41 mouse cellular contexts compared by ENCODE assay signal in the genomic region with DNA sequence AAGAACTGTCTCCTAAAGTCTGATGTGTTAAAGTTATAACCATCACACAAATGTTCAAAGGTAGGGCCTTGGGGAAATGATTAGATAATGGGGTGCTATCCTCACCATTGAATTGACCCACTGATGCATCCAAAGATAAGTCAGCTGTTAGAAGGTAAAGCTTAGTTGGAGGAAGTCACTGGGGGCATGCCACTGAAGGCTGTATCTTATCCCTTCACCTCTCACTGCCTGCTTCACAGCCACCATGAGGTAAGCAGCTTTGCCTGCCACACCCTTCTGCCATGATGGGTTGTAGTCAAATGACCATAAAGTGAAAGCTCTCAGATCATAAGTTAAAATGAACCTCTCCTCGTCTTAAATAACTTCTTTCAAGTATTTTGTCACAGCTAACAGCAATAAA. TPM values are rescaled to one million over a fixed set of nuclear protein-coding genes. Genes with fewer than 3 reads are reported as not detected.
"Had no signal": no experiment of that assay in that cellular context is flagged by ENCODE, and none has a peak within 500 bp of the region (broad histone marks: within the 10 kb centered on the region; RNA-seq: fewer than 3 reads in every experiment).

No protein-coding gene starts in this region.

- H3K4me1 ChIP-seq: limb, embryonic 10.5 days; limb, embryonic 12.5 days; limb, embryonic 13.5 days; limb, embryonic 15.5 days; liver, embryonic 12.5 days; liver, embryonic 13.5 days; liver, embryonic 15.5 days; lung, embryonic 15.5 days; megakaryocyte, embryonic 14.5 days; midbrain, embryonic 10.5 days; midbrain, embryonic 12.5 days; midbrain, embryonic 13.5 days; midbrain, embryonic 15.5 days; neural tube, embryonic 12.5 days had no signal

- H3K9me3 ChIP-seq: limb, embryonic 10.5 days; limb, embryonic 12.5 days; limb, embryonic 13.5 days; limb, embryonic 15.5 days; liver, embryonic 12.5 days; liver, embryonic 13.5 days; liver, embryonic 15.5 days; lung, embryonic 15.5 days; megakaryocyte, embryonic 14.5 days; midbrain, embryonic 10.5 days; midbrain, embryonic 12.5 days; midbrain, embryonic 13.5 days; midbrain, embryonic 15.5 days; neural tube, embryonic 12.5 days had no signal

- H3K4me3 ChIP-seq: limb, embryonic 10.5 days; limb, embryonic 12.5 days; limb, embryonic 13.5 days; limb, embryonic 15.5 days; liver, embryonic 12.5 days; liver, embryonic 13.5 days; liver, embryonic 15.5 days; lung, embryonic 15.5 days; megakaryocyte, embryonic 14.5 days; midbrain, embryonic 10.5 days; midbrain, embryonic 12.5 days; midbrain, embryonic 13.5 days; midbrain, embryonic 15.5 days; neural tube, embryonic 12.5 days had no signal

- H3K27me3 ChIP-seq: limb, embryonic 12.5 days; limb, embryonic 13.5 days; limb, embryonic 15.5 days; liver, embryonic 12.5 days; liver, embryonic 13.5 days; liver, embryonic 15.5 days; lung, embryonic 15.5 days; megakaryocyte, embryonic 14.5 days; midbrain, embryonic 12.5 days; midbrain, embryonic 13.5 days; midbrain, embryonic 15.5 days; neural tube, embryonic 12.5 days had no signal

- H3K36me3 ChIP-seq: limb, embryonic 10.5 days; limb, embryonic 12.5 days; limb, embryonic 13.5 days; limb, embryonic 15.5 days; liver, embryonic 12.5 days; liver, embryonic 13.5 days; liver, embryonic 15.5 days; lung, embryonic 15.5 days; midbrain, embryonic 10.5 days; midbrain, embryonic 12.5 days; midbrain, embryonic 13.5 days; midbrain, embryonic 15.5 days; neural tube, embryonic 12.5 days had no signal

- DNase-seq: left cerebral cortex, postnatal 4 days; liver; liver, embryonic 13.5 days; liver, postnatal 0 days; lung, adult 18-20 months; lung, adult 2 months; lung, embryonic 14.5 days; lung, postnatal 10 days; lung, postnatal 14 days; lung, postnatal 36 days; lung, postnatal 4 days; midbrain, embryonic 14.5 days had no signal

- H3K27ac ChIP-seq: limb, embryonic 10.5 days; limb, embryonic 12.5 days; limb, embryonic 13.5 days; limb, embryonic 15.5 days; liver, embryonic 12.5 days; liver, embryonic 13.5 days; liver, embryonic 14.5 days; liver, embryonic 15.5 days; lung, embryonic 15.5 days; macrophage; midbrain, embryonic 10.5 days; midbrain, embryonic 12.5 days; midbrain, embryonic 13.5 days; midbrain, embryonic 15.5 days; neural tube, embryonic 12.5 days had no signal

RNA-seq across cellular contexts. Expression of gene Isx, which starts 38.7 kb away (rescaled TPM):
- total RNA-seq: left cerebral cortex, postnatal 10 days; left cerebral cortex, postnatal 14 days; left cerebral cortex, postnatal 4 days; liver, adult 2 months; megakaryocyte progenitor cell, adult 5-6 weeks; megakaryocyte, adult 5-6 weeks; megakaryocyte-erythroid progenitor cell, adult 5-6 weeks; midbrain, postnatal 0 days; monocyte, adult 5-6 weeks had no signal
- polyA plus RNA-seq: limb, embryonic 10.5 days; limb, embryonic 11.5 days; limb, embryonic 12.5 days; liver, embryonic 13.5 days; liver, embryonic 14.5 days; liver, embryonic 15.5 days; liver, postnatal 0 days; lung, adult 2 months; lung, embryonic 14.5 days; lung, embryonic 15.5 days; lung, embryonic 16.5 days; lung, postnatal 0 days; macrophage; midbrain, embryonic 10.5 days; midbrain, embryonic 11.5 days; midbrain, embryonic 12.5 days; midbrain, embryonic 13.5 days; midbrain, embryonic 14.5 days; midbrain, embryonic 15.5 days; midbrain, embryonic 16.5 days; midbrain, postnatal 0 days; neural tube, embryonic 11.5 days; neural tube, embryonic 12.5 days had no signal
